Mouse (Mus musculus): ENCODE data around the gene Trp53rkb. TPM values are rescaled to one million over a fixed set of nuclear protein-coding genes. Genes with fewer than 3 reads are reported as not detected.

Trp53rkb gene
- total and polyA plus RNA-seq, 3 experiments: 3.6 to 4.5 (median 3.9) TPM

- DNase-seq: no peak
Measured at GRCm38 (mm10) chr2:166799615-166800472, 7.5 kb downstream of the Trp53rkb start.

GRCm38 (mm10) chr2:166800473-166800857, 8.1 kb downstream of the Trp53rkb start:
- DNase-seq: no peak

- no peak for DNase-seq
Measured at GRCm38 (mm10) chr2:166801436-166801835, 9.1 kb downstream of the Trp53rkb start.

GRCm38 (mm10) chr2:166803298-166803697, 11.0 kb downstream of the Trp53rkb start:
- no peak for DNase-seq

- DNase-seq: peak; percentile 94
Measured at GRCm38 (mm10) chr2:166805250-166806172, 13.2 kb downstream of the Trp53rkb start, which contains the start of gene Arfgef2. Arfgef2 (plus strand) TSS chr2:166805588.

GRCm38 (mm10) chr2:166806173-166806705, 13.9 kb downstream of the Trp53rkb start:
- DNase-seq: no peak

- peak; percentile 54 for DNase-seq
Measured at GRCm38 (mm10) chr2:166806813-166807212, 14.5 kb downstream of the Trp53rkb start.

- DNase-seq: peak; percentile 53
Measured at GRCm38 (mm10) chr2:166809499-166809898, 17.2 kb downstream of the Trp53rkb start.

- DNase-seq: no peak
Measured at GRCm38 (mm10) chr2:166810821-166811220, 18.5 kb downstream of the Trp53rkb start.

- no peak for DNase-seq
Measured at GRCm38 (mm10) chr2:166818463-166819143, 26.3 kb downstream of the Trp53rkb start.

GRCm38 (mm10) chr2:166819849-166820248, 27.5 kb downstream of the Trp53rkb start:
- DNase-seq: no peak

- no peak for DNase-seq
Measured at GRCm38 (mm10) chr2:166820844-166821243, 28.5 kb downstream of the Trp53rkb start.

GRCm38 (mm10) chr2:166821406-166821805, 29.1 kb downstream of the Trp53rkb start:
- DNase-seq: no peak

- no peak for DNase-seq
Measured at GRCm38 (mm10) chr2:166822119-166822826, 29.9 kb downstream of the Trp53rkb start.

- no peak for DNase-seq
Measured at GRCm38 (mm10) chr2:166822901-166823300, 30.6 kb downstream of the Trp53rkb start.

- no peak for DNase-seq
Measured at GRCm38 (mm10) chr2:166824386-166824785, 32.1 kb downstream of the Trp53rkb start.

GRCm38 (mm10) chr2:166824998-166825397, 32.7 kb downstream of the Trp53rkb start:
- no peak for DNase-seq

GRCm38 (mm10) chr2:166826491-166827224, 34.3 kb downstream of the Trp53rkb start:
- DNase-seq: no peak

GRCm38 (mm10) chr2:166828306-166828705, 36.0 kb downstream of the Trp53rkb start:
- no peak for DNase-seq

GRCm38 (mm10) chr2:166830350-166830749, 38.0 kb downstream of the Trp53rkb start:
- DNase-seq: no peak

All from adrenal gland, adult 2 months (tissue).